Mouse (Mus musculus) embryonic stem cell, embryonic (primary cell): ENCODE results near the gene Tsga10.

ENCODE experiments used
- CTCF ChIA-PET, 4 experiments: fragments of 300-600 bp in 2 of 4; fragments of 350-600 bp in 2 of 4; sonication (Branson Sonifier 250); formaldehyde crosslinking; loops; one replicate each; lab custom pipeline; 2022; ENCODE audit warnings: inconsistent platforms in 2 of 4; lab: Charles Lee
- POLR2A ChIA-PET, 4 experiments: fragments of 300-600 bp in 2 of 4; fragments of 350-600 bp in 2 of 4; sonication (Branson Sonifier 250); formaldehyde crosslinking; loops; one replicate each; lab custom pipeline; 2022; ENCODE audit warnings: antibody characterized with exemption in 4 of 4, inconsistent platforms in 1 of 4; lab: Charles Lee

Tsga10 gene

DNA sequence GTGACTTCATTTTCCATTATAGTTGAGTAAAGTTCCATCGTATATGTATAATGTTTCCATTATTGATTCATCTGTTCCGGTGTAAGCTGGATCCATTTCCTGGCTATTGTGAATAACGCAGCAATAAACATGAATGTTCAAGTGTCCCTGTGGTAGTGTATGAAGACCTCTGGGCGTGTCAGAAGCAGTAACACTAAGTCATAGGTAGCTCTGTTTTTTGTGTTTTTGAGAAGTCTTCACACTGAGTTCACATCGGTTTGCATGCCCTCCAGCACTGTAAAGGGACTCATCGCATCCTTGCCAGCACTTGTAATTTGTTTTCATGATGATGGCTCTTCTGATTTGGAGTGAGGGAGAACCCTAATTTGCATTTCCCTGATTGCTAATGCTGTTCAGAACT lies at the start of gene Tsga10:
Gene Tsga10 (minus strand): TSS at position 144 of the 400 bp plus-strand sequence.
- POLR2A ChIA-PET = interaction anchor here in 2 of 4 experiments (0.6 to 2.5 kb wide), 3 partner anchors 25 to 402 kb away, joined by 3 to 10 read pairs (median 3); partner anchors contain the start of genes Mitd1 (in 1 of the 2) and Mrpl30 (in 1 of the 2)
- CTCF ChIA-PET = interaction anchor here in 1 of 4 experiments (1.0 to 1.3 kb wide), 2 partner anchors 175 to 219 kb away, joined by 3 to 4 read pairs; no protein-coding TSS in a partner anchor

DNA sequence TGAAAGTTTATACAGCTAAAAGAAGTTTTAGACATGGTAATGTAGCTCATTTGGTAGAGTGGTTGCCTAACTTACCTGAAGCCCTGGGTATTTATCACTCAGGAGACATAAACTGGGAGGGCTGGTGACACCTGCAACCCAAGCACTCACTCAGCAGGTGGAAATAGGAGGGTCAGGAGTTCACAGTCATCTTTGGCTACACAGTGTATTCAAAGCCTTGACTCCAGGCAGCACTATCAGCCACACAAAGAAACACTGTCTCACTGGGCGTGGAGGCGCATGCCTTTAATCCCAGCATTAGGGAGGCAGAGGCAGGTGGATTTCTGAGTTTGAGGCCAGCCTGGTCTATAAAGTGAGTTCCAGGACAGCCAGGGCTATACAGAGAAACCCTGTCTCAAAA lies 46.5 kb upstream of the Tsga10 start:
- POLR2A ChIA-PET = interaction anchor here in 2 of 4 experiments (0.9 to 1.2 kb wide), 3 partner anchors 48 to 84 kb away, joined by 3 read pairs; no protein-coding TSS in a partner anchor
- CTCF ChIA-PET = interaction anchor here in 1 of 4 experiments (1.0 kb wide), 1 partner anchor 9 kb away, joined by 4 read pairs; no protein-coding TSS in a partner anchor

DNA sequence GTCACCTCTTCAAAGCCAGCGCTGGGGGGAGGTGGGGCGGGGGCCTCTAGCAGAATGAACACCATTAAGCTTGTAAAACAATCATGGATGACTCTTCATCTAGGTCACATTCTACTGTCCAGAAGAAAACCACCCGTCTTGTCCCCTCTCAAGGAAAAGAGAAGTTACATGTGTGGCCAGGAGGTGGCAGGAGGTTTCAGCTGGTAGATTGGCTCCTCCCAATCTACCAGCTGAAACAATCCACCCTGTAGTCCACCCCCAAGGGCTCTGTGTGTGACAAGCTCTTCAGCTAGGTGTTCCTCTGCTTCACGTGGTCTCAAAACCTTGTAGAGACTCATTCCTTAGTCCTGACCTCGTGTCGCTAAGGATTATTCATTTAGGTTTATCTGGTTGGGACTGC lies 36.9 kb upstream of the Tsga10 start:
- ChIA-PET CTCF (interaction anchor here (0.6 to 2.5 kb wide), 31 partner anchors 9 to 884 kb away, joined by 3 to 21 read pairs (median 4); partner anchors contain the start of gene Mrpl30 (in 1 of the 4)), POLR2A (interaction anchor here in 3 of 4 experiments (0.5 to 4.0 kb wide), 5 partner anchors 12 to 164 kb away, joined by 3 to 29 read pairs (median 5); partner anchors contain the start of genes Mitd1 (in 2 of the 3) and Mrpl30 (in 2 of the 3))

DNA sequence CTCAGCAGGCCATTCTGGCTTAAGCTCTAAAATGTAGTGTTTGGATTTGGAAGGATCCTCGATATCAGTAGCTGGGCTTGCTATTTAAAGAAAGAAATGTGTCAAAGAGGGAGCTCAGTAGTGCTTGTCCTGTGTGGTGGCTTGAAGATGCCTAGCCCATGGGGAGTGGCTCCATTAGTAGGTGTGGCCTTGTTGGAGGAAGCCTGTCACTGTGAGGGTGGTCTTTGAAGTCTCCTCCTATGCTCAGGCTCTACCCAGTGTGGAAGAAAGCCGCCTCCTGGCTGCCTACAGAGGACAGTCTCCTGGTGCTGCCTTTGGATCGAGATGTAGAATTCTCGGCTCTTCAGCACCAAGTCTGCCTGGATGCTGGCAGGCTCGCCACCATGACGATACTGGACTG lies 34.1 kb upstream of the Tsga10 start:
- CTCF ChIA-PET = interaction anchor here in 3 of 4 experiments (0.7 to 1.4 kb wide), 5 partner anchors 9 to 141 kb away, joined by 3 to 4 read pairs (median 3); no protein-coding TSS in a partner anchor
- POLR2A ChIA-PET = interaction anchor here in 2 of 4 experiments (1.1 to 4.0 kb wide), 5 partner anchors 9 to 65 kb away, joined by 4 to 29 read pairs (median 4); partner anchors contain the start of genes Mitd1 (in 2 of the 2) and Mrpl30 (in 2 of the 2)

DNA sequence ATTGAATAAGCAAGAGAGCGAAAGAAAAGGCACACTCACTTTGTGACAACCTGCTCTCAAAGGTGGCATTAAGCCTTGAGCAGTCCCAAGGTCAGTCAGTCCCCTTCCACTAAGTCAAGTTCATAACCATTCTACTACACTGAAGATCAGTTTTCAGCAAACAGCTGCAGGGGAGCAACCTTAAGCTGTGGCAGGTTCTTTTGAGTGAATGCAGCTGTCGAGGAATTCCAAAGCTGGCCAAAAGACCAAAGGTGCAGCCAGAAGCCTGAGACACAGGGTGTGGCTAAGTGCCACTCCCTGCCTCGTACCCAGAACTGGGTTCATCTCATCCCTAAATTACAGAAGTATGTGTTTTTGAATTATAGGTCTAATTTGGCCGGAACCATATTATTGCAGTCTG lies 33.6 kb upstream of the Tsga10 start:
- CTCF ChIA-PET = interaction anchor here in 2 of 4 experiments (0.9 to 1.4 kb wide), 4 partner anchors 8 to 86 kb away, joined by 3 to 5 read pairs (median 4); partner anchors contain the start of genes Mitd1 (in 1 of the 2) and Mrpl30 (in 1 of the 2)

DNA sequence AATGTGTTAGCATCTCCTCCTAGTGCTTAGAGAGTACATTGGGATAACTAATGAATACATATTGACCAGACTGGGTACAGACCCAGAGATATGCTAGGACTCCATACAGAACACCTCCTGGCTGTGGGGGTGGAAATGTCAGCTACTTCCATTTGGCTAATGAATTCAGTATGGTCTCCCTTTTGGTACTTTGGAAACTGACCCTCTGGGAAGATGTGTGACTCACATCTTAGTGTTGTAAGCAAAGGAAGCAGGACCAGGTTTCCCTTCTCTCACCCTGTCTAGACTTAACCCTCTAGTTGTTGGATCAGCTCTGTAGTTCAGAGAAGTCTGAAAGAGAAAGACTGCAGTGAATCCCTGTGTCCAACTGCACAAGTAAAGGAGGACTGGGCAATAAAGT lies 28.4 kb upstream of the Tsga10 start:
- ChIA-PET CTCF (interaction anchor here in 2 of 4 experiments (1.3 to 1.5 kb wide), 2 partner anchors 8 to 9 kb away, joined by 3 to 6 read pairs; no protein-coding TSS in a partner anchor), POLR2A (interaction anchor here in 1 of 4 experiments (0.7 kb wide), 1 partner anchor 23 kb away, joined by 4 read pairs; the partner anchor contains the start of gene Lipt1)

More for the DNA sequence above, 33.6 kb upstream of the Tsga10 start:
- POLR2A ChIA-PET = interaction anchor here in 3 of 4 experiments (0.6 to 4.0 kb wide), 6 partner anchors 9 to 382 kb away, joined by 4 to 29 read pairs (median 4); partner anchors contain the start of genes Mitd1 (in 2 of the 3) and Mrpl30 (in 2 of the 3)

DNA sequence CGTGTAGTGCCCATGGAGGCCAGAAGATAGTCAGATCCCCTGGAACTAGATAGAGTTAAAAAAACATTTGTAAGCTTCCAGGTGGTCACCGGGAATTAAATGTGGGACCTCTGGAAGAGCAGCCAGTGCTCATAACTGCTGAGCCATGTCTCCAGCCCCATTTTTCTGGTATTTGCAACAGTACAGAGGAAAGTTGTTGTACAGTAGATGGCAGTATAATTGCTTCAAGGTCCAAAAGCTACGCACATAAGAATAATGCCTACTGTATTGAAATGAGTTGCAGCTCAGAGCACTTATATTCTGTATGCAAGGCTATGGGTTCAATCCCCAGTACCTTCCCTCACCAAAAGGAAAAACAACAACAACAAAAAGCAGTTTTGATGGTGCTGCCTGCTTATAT lies 25.2 kb upstream of the Tsga10 start:
- ChIA-PET POLR2A (interaction anchor here in 3 of 4 experiments (0.9 to 4.1 kb wide), 15 partner anchors 8 to 105 kb away, joined by 4 to 29 read pairs (median 10); partner anchors contain the start of genes Txndc9 (in 2 of the 3), Eif5b (in 1 of the 3), Lipt1 (in 1 of the 3) and Tsga10 (in 1 of the 3)), CTCF (interaction anchor here in 3 of 4 experiments (0.9 to 1.2 kb wide), 5 partner anchors 9 to 94 kb away, joined by 3 to 4 read pairs (median 3); no protein-coding TSS in a partner anchor)

DNA sequence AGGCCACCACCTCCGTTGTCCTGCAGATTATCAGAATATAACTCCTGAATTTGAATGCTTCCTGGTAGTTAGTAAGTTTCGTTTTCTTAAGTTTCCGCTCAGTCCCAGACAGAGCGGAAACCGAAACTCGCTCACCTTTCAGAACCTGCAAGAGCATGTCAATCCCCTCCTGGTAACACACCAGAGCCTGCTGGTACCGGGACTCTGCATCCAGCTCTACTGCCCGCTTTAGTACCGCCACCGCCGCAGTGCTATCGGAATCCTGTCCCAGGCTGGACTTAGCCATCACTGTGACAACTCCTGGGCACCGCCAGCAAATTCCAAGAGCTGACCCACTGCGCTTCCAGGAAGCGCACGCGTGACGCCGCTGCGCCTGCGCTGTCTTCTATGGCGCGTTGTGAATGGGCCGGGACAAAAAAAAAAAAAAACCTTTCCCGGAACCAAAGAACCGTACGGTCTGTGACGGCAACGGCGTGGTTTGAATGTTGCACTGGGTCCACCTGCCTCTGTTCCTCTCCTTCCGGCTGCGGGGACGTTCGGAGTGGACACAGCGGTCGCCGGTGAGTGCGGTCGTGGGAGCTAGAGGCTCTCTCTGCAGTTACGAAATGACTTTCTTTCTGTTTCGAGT lies 23.9 kb upstream of the Tsga10 start, which contains the start of the genes Mitd1 and Mrpl30:
Gene Mitd1 (minus strand): TSS at position 387 of the 628 bp plus-strand sequence.
Gene Mrpl30 (plus strand): TSS at position 453 of the 628 bp plus-strand sequence.
- ChIA-PET CTCF (interaction anchor here in 2 of 4 experiments (0.7 to 1.0 kb wide), 5 partner anchors 9 to 880 kb away, joined by 3 to 6 read pairs (median 4); no protein-coding TSS in a partner anchor), POLR2A (interaction anchor here (0.7 to 4.1 kb wide), 28 partner anchors 8 to 906 kb away, joined by 3 to 29 read pairs (median 5); partner anchors contain the start of genes Coa5 (in 2 of the 4), Lipt1 (in 2 of the 4), Txndc9 (in 2 of the 4) and Unc50 (in 2 of the 4))

DNA sequence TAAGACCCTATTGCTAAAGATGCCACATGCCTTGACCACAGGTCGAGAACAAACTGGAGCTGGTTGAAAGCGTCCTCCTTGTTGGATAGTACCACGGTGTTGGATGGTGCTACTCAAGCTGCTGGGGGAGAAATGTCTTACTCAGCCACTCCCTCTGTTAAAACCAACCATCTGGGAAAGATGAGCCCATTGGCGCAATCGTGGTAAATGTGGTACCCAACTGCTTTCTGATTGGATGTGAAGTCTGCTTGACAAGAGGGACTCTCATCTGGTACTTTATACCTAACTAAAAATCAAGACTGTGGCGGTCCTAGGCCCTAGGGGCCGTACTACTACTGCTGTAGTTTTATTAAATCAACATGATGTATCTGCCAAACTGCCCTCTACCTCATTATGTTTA lies 23.0 kb upstream of the Tsga10 start:
- CTCF ChIA-PET = no interaction called here
- POLR2A ChIA-PET = interaction anchor here in 3 of 4 experiments (0.8 to 4.1 kb wide), 13 partner anchors 11 to 1374 kb away, joined by 3 to 29 read pairs (median 5); partner anchors contain the start of genes Lipt1 (in 2 of the 3), Coa5 (in 1 of the 3), Eif5b (in 1 of the 3) and Txndc9 (in 1 of the 3)

DNA sequence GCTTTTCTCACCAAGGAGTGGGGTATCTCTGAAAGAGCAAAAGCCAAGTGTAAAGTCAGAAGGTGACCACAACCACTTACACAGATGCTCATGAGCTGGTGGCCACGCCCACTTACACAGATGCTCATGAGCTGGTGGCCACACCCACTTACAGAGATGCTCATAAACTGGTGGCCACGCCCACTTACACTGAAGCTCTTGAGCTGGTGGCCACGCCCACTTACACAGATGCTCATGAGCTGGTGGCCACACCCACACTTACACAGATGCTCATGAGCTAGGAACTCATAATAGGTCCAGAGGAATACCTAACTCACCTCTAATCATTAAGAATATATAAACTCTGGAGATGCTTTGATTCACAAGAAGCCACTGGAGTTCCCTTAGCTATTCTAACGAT lies 18.2 kb upstream of the Tsga10 start:
- CTCF ChIA-PET = no interaction called here
- POLR2A ChIA-PET = interaction anchor here in 3 of 4 experiments (1.0 to 2.9 kb wide), 6 partner anchors 8 to 47 kb away, joined by 3 to 18 read pairs (median 8); partner anchors contain the start of gene Lipt1 (in 3 of the 3)

DNA sequence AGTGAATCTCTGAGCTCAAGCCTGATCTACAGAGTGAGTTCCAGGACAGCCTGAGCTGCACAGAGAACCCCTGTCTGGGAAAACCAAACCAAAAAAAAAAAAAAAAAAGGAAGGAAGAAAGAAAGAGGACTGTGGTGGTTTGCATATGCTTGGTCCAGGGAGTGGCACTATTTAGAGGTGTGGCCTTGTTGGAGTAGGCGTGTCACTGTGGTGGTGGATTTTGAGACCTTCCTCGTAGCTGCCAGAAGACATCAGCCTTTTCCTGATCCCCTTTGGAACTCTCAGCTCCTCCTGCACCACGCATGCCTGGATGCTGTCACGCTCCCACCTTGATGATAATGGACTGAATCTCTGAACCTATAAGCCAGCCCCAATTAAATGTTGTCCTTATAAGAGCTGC lies 17.2 kb upstream of the Tsga10 start:
- POLR2A ChIA-PET = interaction anchor here in 3 of 4 experiments (0.6 to 2.9 kb wide), 17 partner anchors 8 to 1326 kb away, joined by 3 to 18 read pairs (median 4); partner anchors contain the start of genes Lipt1 (in 2 of the 3) and Lyg2 (in 1 of the 3)

DNA sequence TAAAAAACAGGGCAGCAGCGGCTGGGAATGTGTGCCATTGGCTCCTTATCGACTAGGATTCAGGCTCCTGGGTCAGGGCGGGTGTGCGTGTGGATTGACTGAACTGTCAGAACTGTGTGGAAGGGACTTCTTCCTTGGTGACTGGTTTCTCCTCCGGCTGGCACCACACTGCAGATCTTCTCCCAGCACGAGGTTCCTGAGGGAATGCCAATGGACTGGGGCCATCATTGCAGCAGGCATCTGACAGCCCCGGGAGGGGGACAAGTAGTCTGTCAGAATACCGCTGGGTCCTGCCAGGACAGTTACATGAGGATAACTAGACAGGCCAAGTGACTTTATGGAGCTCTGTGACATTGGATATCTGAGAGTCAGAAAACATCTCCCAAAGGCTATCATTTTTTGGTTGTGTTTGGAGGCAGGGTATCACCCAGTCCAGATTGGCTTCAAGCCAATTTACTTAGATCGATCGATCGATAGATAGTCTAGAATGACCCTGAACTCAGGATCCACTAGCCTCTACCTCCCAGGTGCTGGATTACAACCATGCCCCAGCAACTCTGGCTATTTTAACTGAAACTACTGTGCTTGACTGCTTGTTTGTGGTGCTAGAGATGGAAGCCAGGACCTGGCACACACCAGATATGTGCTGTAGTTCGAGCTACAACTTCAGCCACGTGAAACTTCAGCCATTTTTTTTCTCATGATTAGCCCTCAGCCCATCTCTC lies 11.7 kb upstream of the Tsga10 start:
- ChIA-PET POLR2A (interaction anchor here in 1 of 4 experiments (2.2 kb wide), 1 partner anchor 11 kb away, joined by 5 read pairs; no protein-coding TSS in a partner anchor), CTCF (no interaction called here)

More for the DNA sequence above, 17.2 kb upstream of the Tsga10 start:
- CTCF ChIA-PET = interaction anchor here in 1 of 4 experiments (0.6 to 0.7 kb wide), 2 partner anchors 711 to 1561 kb away, joined by 4 to 8 read pairs; no protein-coding TSS in a partner anchor

DNA sequence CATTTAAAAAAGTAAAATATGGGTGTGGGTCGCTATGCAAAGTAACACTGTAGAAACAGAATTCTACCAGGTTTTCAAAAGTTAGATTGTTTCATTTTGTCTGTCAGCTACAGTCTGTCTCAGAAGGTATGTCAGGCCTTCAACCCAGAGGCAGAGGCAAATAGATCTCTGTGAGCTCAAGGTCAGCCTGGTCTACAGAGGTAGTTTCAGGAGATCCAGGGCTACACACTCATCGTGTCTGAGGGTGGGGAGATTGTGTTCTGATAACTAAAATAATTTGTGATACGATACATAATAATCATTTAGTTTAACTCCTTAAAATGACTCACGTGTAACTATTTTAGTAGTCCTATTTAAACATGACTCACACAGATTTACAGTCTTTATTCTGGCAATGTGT lies 6.9 kb upstream of the Tsga10 start:
- CTCF ChIA-PET = interaction anchor here in 2 of 4 experiments (0.7 to 1.1 kb wide), 2 partner anchors 30 to 577 kb away, joined by 3 to 7 read pairs; no protein-coding TSS in a partner anchor

DNA sequence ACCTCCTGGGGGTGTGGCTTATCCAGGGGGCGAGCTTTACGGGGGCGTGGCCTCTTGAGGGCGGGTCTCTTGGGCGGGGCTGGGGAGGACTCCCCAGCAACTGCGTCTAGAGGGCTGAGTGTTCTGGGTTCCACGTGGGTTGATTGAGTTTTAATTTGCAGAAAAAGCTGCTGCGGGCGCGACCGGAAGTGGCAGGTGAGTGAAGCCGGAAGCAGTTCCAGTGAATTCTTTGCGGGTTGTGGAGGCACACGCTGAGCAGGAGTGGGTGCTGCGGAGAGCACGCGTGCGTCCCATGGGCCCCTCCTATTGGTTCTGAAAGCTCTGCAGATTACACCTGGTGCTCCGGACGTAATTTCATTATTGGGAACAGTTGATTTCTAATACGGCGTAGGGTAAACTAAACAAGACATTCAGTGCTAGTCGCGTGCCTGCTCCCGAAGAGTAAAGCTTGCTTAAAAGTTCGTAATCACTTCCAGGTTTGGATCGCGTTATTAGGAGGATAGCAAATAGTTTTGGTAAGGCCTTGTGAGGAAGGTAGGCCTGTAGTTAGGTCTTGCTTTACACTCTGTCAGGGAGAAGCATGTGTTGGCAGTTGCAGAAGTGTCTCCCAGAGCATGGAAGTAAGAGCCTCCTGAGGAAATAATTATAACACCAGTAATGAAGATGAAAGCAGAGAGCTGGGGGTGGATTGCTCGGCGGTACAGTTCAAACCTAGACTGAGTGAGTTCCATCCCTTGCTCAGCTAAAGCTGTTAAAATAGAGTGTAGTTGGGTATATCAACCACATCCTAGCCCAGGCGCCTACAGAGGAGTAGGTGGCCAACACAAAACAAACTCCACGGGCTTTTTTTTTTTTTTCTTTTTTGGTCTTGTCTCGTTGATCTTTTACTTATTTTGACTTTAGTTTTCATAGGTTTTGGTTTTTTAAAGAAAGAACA lies 6.2 kb upstream of the Tsga10 start:
- ChIA-PET CTCF (interaction anchor here in 3 of 4 experiments (0.6 to 1.3 kb wide), 9 partner anchors 31 to 770 kb away, joined by 3 to 8 read pairs (median 4); no protein-coding TSS in a partner anchor), POLR2A (interaction anchor here in 3 of 4 experiments (0.6 to 3.9 kb wide), 27 partner anchors 8 to 1212 kb away, joined by 3 to 18 read pairs (median 4); partner anchors contain the start of genes Mitd1 (in 2 of the 3), Mrpl30 (in 2 of the 3), 2010300C02Rik (in 1 of the 3) and Coa5 (in 1 of the 3))

More for the DNA sequence above, 6.9 kb upstream of the Tsga10 start:
- POLR2A ChIA-PET = interaction anchor here in 3 of 4 experiments (1.0 to 3.9 kb wide), 12 partner anchors 8 to 127 kb away, joined by 3 to 18 read pairs (median 6); partner anchors contain the start of genes Mitd1 (in 1 of the 3) and Mrpl30 (in 1 of the 3)

DNA sequence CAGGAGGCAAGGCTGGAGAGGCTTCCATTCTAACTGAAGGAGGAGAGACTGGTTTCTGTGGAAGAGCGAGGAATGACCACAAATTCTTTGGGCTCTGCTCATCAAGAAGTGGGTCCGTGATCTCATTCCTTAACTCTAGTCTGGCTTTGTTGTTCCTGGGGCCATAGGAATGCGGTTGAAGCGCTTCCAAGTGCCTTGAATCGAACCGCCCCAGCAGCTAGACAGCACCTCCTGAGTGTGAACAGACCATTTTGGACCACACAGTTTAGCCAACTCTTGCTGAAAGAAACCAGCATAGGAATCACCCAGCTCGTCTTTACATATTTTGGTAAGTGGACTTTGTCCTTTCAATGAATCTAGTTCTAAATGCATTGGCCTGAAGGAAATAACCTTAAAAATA lies 5.5 kb upstream of the Tsga10 start, which contains the start of gene Lipt1:
Gene Lipt1 (plus strand): TSS at position 35 of the 400 bp plus-strand sequence.
- ChIA-PET POLR2A (interaction anchor here in 3 of 4 experiments (0.6 to 3.9 kb wide), 26 partner anchors 8 to 1212 kb away, joined by 3 to 18 read pairs (median 4); partner anchors contain the start of genes Mitd1 (in 2 of the 3), Mrpl30 (in 2 of the 3), 2010300C02Rik (in 1 of the 3) and Coa5 (in 1 of the 3)), CTCF (interaction anchor here (0.6 to 1.3 kb wide), 8 partner anchors 114 to 769 kb away, joined by 3 to 8 read pairs (median 4); partner anchors contain the start of gene 2010300C02Rik (in 1 of the 4))
